Mouse (Mus musculus): Measurements from ENCODE around the gene Celf2. TPM values are rescaled to one million over a fixed set of nuclear protein-coding genes. Genes with fewer than 3 reads are reported as not detected.

The Celf2 gene
- polyA plus RNA-seq, 1 experiment = 8.9 TPM

DNA sequence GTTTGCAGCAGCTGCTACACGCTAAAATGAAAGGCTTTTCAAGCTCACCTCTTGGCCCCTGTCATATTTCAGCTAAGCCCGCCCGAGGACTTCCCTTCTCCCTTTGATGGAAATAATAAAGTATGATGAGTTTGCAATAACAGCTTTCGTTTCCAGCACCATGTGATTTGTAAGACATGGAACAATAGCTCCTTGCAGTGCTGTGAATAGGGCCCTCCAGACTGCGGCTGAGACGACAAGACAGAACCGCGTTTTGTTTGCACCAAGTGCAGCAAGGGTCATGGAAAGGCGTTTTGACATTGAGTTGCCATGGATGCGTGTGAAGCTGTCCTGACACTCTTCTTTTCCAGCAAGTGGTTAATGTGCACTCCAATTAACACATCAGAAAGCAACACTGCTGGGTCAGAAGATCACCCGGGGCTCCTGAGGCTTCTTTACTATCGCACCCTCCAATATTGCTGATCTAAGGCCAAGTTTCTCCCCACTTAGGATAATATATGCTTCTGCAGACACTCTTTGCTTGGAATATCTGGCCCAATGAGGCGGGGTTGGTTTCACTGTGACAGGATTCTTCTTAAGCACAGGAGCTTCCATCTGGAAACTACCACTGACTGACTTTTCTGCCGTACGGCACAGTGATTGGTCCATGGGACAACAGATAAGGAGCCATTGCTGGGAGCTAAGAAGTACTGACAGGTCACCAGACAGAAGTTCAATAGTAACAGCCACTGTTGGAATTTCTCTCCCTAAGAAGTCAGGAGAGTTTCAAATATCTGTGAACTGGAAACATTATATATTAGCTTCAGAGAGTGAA is 301.5 kb downstream of the Celf2 start:
- Histone ChIP-seq H3K27me3 (ENCODE audit: control insufficient read depth, insufficient read depth, low read length) (no peaks in the 10 kb centered on the region), H3K36me3 (ENCODE audit: control insufficient read depth, insufficient read depth, low read length) (no peaks in the 10 kb centered on the region), H3K4me3 (ENCODE audit: low read depth, low read length) (no peak overlapping the region), H3K27ac (ENCODE audit: insufficient read depth, low read depth, low read length) (no peak overlapping the region), H3K4me1 (ENCODE audit: control insufficient read depth, insufficient read depth, insufficient read length, low read length) (no peaks in the 10 kb centered on the region)
- 81% methylated on average over 15 of the region's 15 CpGs for WGBS
- TF ChIP-seq POLR2A (IDR thresholded peaks at IDR 0.05; ENCODE audit: low read depth, low read length) (no peak), CTCF (IDR thresholded peaks at IDR 0.05; ENCODE audit: extremely low read depth, insufficient read length, insufficient replicate concordance, low read depth, low read length) (no peak)

DNA sequence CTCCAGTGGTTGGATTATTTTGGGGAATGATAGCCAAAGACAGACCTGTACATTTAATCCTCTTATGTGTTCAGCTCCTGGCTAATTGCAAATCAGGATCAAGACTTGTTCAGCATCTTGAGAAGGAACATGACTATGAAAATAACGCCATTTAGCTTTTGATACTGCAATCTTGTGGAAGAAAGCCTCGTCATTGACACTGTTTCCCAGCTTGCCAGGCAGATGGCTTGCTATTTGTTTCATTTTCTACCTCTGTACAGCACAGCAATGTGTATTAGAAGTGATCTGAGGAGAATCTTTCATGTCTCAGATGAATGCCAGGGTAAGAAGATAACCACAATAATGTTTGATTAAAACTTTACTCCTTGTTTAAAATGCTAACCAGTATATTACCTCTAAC is 315.9 kb downstream of the Celf2 start:
- H3K4me1 ChIP-seq (ENCODE audit: control insufficient read depth, insufficient read depth, insufficient read length, low read length) = no peaks in the 10 kb centered on the region
- no peaks in the 10 kb centered on the region for H3K27me3 ChIP-seq (ENCODE audit: control insufficient read depth, insufficient read depth, low read length)
- TF ChIP-seq POLR2A (IDR thresholded peaks at IDR 0.05; ENCODE audit: low read depth, low read length) = no peak
- TF ChIP-seq CTCF (IDR thresholded peaks at IDR 0.05; ENCODE audit: extremely low read depth, insufficient read length, insufficient replicate concordance, low read depth, low read length) = no peak
- WGBS = 73% methylated on average over 2 of the region's 2 CpGs
- H3K4me3 ChIP-seq (ENCODE audit: low read depth, low read length) = no peak overlapping the region
- H3K27ac ChIP-seq (ENCODE audit: insufficient read depth, low read depth, low read length) = no peak overlapping the region
- no peaks in the 10 kb centered on the region for H3K36me3 ChIP-seq (ENCODE audit: control insufficient read depth, insufficient read depth, low read length)

DNA sequence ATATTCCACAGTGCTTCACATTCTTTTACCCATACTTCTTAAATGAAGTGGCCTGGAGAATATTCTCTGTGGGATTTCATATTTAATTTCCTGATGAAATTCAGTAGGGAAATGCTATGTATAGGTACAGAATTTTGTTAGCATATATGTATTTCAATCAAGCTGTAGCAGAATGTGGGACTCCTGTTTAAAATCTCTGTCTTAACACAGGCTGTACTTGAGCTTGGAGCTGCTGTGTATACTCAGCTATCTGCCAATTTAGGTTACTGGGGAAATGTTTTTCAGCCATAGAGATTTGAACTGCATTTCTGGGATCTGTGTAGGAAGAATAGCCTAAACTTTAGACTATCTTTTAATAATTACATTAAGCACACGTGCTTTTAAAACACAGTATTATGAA is 330.2 kb downstream of the Celf2 start:
- H3K4me3 ChIP-seq (ENCODE audit: low read depth, low read length) = no peak overlapping the region
- no peaks in the 10 kb centered on the region for H3K4me1 ChIP-seq (ENCODE audit: control insufficient read depth, insufficient read depth, insufficient read length, low read length)
- WGBS = 61% methylated on average over 1 of the region's 1 CpGs
- no peak overlapping the region for H3K27ac ChIP-seq (ENCODE audit: insufficient read depth, low read depth, low read length)
- H3K36me3 ChIP-seq (ENCODE audit: control insufficient read depth, insufficient read depth, low read length) = no peaks in the 10 kb centered on the region
- TF ChIP-seq CTCF (IDR thresholded peaks at IDR 0.05; ENCODE audit: extremely low read depth, insufficient read length, insufficient replicate concordance, low read depth, low read length) (no peak), POLR2A (IDR thresholded peaks at IDR 0.05; ENCODE audit: low read depth, low read length) (no peak)
- no peaks in the 10 kb centered on the region for H3K27me3 ChIP-seq (ENCODE audit: control insufficient read depth, insufficient read depth, low read length)

DNA sequence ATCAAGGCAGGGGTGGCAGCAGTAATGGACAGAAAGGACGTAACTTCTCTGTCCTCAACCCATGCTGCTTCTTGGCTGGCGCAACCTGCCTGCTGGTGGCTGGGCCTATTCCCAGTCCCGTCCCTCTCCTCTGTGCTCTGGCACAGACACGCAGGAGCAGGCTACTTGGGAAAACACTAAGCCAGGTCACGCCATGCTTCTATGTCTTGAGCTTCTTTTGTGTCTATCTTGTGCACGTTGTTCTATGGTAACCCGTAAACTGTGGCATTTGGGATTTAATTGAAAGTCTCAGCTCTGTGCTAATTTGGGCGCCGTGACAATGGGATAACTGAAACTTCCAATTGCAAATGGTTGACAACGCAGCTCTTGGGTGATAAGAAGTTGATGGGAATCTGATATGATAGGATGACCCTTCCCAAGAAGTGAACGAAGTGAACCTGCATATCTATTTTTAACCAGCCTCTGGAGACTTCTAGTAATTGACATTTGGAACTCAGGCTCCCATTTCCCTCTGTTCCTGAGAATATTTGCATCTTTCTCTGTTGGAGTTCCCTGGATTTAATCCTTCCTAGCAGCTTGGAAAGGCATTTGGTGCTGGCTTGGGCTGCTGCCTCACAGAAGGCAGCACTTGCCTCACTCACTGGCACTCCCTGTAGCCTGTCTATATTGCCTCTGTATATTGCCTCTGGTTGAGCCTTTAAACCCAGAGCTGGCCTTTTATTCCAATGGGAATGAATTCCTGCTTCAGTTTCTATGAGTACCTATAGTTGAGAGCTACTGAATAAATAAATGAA is 335.9 kb downstream of the Celf2 start:
- no peak overlapping the region for H3K27ac ChIP-seq (ENCODE audit: insufficient read depth, low read depth, low read length)
- H3K27me3 ChIP-seq (ENCODE audit: control insufficient read depth, insufficient read depth, low read length) = no peaks in the 10 kb centered on the region
- H3K4me1 ChIP-seq (ENCODE audit: control insufficient read depth, insufficient read depth, insufficient read length, low read length) = no peaks in the 10 kb centered on the region
- no peaks in the 10 kb centered on the region for H3K36me3 ChIP-seq (ENCODE audit: control insufficient read depth, insufficient read depth, low read length)
- TF ChIP-seq POLR2A (IDR thresholded peaks at IDR 0.05; ENCODE audit: low read depth, low read length) = no peak
- no peak for TF ChIP-seq CTCF (IDR thresholded peaks at IDR 0.05; ENCODE audit: extremely low read depth, insufficient read length, insufficient replicate concordance, low read depth, low read length)
- H3K4me3 ChIP-seq (ENCODE audit: low read depth, low read length) = no peak overlapping the region
- 84% methylated on average over 11 of the region's 11 CpGs for WGBS

DNA sequence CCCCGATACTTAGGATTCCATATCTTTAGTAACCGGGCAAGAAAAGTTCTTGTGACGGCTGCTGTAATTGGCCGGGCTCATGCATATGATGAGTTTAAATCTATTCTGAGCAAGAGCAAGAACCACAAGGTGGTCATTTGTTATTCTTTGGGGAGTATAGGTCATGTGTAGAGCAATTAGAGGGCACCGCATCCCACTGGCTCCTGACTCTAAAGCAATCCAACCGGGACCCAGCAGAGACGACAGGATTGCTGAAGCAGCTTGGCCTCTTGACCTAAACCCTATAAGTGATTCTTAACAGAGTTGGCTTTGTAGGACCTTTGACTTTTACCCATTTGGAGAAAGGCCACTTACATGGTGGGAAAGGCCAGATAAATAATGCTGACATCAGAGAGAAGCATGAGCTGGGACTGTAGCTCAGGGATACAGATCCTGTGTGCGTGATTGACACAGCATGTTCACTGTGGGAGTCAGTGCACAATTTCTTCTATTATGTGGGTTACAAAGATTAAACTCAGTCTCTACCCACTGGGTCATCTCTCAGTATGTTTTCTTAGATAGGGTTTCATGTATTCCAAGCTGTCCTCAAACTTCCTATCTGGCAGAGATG is 338.2 kb downstream of the Celf2 start:
- TF ChIP-seq POLR2A (IDR thresholded peaks at IDR 0.05; ENCODE audit: low read depth, low read length) (no peak), CTCF (IDR thresholded peaks at IDR 0.05; ENCODE audit: extremely low read depth, insufficient read length, insufficient replicate concordance, low read depth, low read length) (no peak)
- 88% methylated on average over 8 of the region's 8 CpGs for WGBS
- no peak overlapping the region for H3K27ac ChIP-seq (ENCODE audit: insufficient read depth, low read depth, low read length)

DNA sequence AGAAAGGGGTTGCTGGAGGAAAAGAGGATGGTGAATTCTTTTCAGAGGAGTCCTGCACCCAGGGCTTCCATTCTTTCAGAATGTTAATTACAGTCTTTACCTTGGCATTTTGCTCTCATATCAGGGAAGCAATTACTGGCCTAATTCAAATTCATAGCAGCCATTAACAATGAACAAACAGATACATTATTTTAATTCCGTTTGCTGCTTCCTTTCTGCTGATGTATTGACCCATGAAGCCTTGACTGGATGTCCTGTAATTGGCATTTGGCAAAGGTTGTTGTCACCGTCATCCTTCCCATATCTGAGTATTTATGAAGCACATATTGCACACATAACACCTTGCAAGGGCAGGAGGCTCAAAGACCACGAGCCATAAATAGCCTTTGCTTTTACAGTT is 343.6 kb downstream of the Celf2 start:
- Histone ChIP-seq H3K27me3 (ENCODE audit: control insufficient read depth, insufficient read depth, low read length) (no peaks in the 10 kb centered on the region), H3K27ac (ENCODE audit: insufficient read depth, low read depth, low read length) (no peak overlapping the region), H3K4me1 (ENCODE audit: control insufficient read depth, insufficient read depth, insufficient read length, low read length) (no peaks in the 10 kb centered on the region), H3K36me3 (ENCODE audit: control insufficient read depth, insufficient read depth, low read length) (no peaks in the 10 kb centered on the region), H3K4me3 (ENCODE audit: low read depth, low read length) (no peak overlapping the region)
- WGBS = 45% methylated on average over 3 of the region's 3 CpGs
- TF ChIP-seq POLR2A (IDR thresholded peaks at IDR 0.05; ENCODE audit: low read depth, low read length) = no peak
- TF ChIP-seq CTCF (IDR thresholded peaks at IDR 0.05; ENCODE audit: extremely low read depth, insufficient read length, insufficient replicate concordance, low read depth, low read length) = no peak

More for the DNA sequence above, 338.2 kb downstream of the Celf2 start:
- no peaks in the 10 kb centered on the region for H3K4me1 ChIP-seq (ENCODE audit: control insufficient read depth, insufficient read depth, insufficient read length, low read length)
- no peaks in the 10 kb centered on the region for H3K27me3 ChIP-seq (ENCODE audit: control insufficient read depth, insufficient read depth, low read length)
- no peak overlapping the region for H3K4me3 ChIP-seq (ENCODE audit: low read depth, low read length)
- no peaks in the 10 kb centered on the region for H3K36me3 ChIP-seq (ENCODE audit: control insufficient read depth, insufficient read depth, low read length)

DNA sequence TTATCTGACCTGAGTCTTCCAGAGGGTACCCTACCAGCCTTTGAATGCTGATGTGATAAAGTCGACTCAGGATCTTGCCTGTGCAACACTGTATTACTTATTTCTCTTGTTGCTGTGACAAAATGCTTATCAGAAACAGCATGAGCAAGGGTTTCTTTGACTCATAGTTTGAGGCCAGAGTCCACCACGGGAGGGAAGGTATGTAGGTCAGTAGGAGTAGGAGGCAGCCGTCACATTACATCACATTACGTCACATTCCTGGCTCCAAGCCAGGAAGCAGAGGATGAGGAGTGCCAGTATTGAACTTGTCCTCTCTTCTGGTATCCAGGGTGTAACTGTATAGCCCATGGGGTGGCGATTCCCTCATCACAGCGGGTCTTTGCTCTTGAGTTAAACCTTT is 349.3 kb downstream of the Celf2 start:
- Histone ChIP-seq H3K36me3 (ENCODE audit: control insufficient read depth, insufficient read depth, low read length) (no peaks in the 10 kb centered on the region), H3K27me3 (ENCODE audit: control insufficient read depth, insufficient read depth, low read length) (no peaks in the 10 kb centered on the region), H3K4me1 (ENCODE audit: control insufficient read depth, insufficient read depth, insufficient read length, low read length) (no peaks in the 10 kb centered on the region), H3K4me3 (ENCODE audit: low read depth, low read length) (no peak overlapping the region), H3K27ac (ENCODE audit: insufficient read depth, low read depth, low read length) (no peak overlapping the region)
- no peak for TF ChIP-seq CTCF (IDR thresholded peaks at IDR 0.05; ENCODE audit: extremely low read depth, insufficient read length, insufficient replicate concordance, low read depth, low read length)
- TF ChIP-seq POLR2A (IDR thresholded peaks at IDR 0.05; ENCODE audit: low read depth, low read length) = no peak
- 33% methylated on average over 6 of the region's 6 CpGs for WGBS
